Mouse (Mus musculus): ENCODE results near the gene Krtap22-2. TPM values are rescaled to one million over a fixed set of nuclear protein-coding genes. Genes with fewer than 3 reads are reported as not detected.
"Not testable (repeated sequence)": the region's sequence is repeated elsewhere in the genome, so short reads cannot be mapped to it uniquely, and the experiment has no call there.

Gene Krtap22-2
- not detected in 2 replicates for polyA plus RNA-seq (2012)

- TF ChIP-seq GATA1 (IDR thresholded peaks at IDR 0.05; ENCODE audit: low read length) = no peak
Observed at GRCm38 (mm10) chr16:89010659-89011058, at the start of gene Krtap22-2. Gene Krtap22-2, minus strand, starts transcription at chr16:89010759.

- no peak for TF ChIP-seq GATA1 (IDR thresholded peaks at IDR 0.05; ENCODE audit: low read length)
Observed at GRCm38 (mm10) chr16:89047783-89048182, 37.2 kb upstream of the Krtap22-2 start, which contains the start of gene Krtap6-5. Gene Krtap6-5, minus strand, starts transcription at chr16:89047883.

- TF ChIP-seq GATA1 (IDR thresholded peaks at IDR 0.05; ENCODE audit: low read length) = not testable (repeated sequence)
Observed at GRCm38 (mm10) chr16:89041372-89041771, 30.8 kb upstream of the Krtap22-2 start, which contains the start of gene Gm10228. Gene Gm10228, minus strand, starts transcription at chr16:89041472.

- not testable (repeated sequence) for TF ChIP-seq GATA1 (IDR thresholded peaks at IDR 0.05; ENCODE audit: low read length)
Observed at GRCm38 (mm10) chr16:89031399-89031798, 20.8 kb upstream of the Krtap22-2 start, which contains the start of gene Krtap6-1. Gene Krtap6-1, plus strand, starts transcription at chr16:89031699.

GRCm38 (mm10) chr16:89014984-89015383, 4.4 kb upstream of the Krtap22-2 start, which contains the start of gene Gm10229:
Gene Gm10229, plus strand, starts transcription at chr16:89015284.
- TF ChIP-seq GATA1 (IDR thresholded peaks at IDR 0.05; ENCODE audit: low read length) = not testable (repeated sequence)

GRCm38 (mm10) chr16:89013973-89014372, 3.4 kb upstream of the Krtap22-2 start:
- TF ChIP-seq GATA1 (IDR thresholded peaks at IDR 0.05; ENCODE audit: low read length) = no peak

GRCm38 (mm10) chr16:88962773-88963172, 47.8 kb downstream of the Krtap22-2 start, which contains the start of gene Krtap16-3:
Gene Krtap16-3, minus strand, starts transcription at chr16:88962873.
- TF ChIP-seq GATA1 (IDR thresholded peaks at IDR 0.05; ENCODE audit: low read length) = no peak

Other genes with a start within 250 kb of the Krtap22-2 start
- gene 2310057N15Rik, start 236.6 kb downstream of the Krtap22-2 start, polyA plus RNA-seq (2012) = not detected in 2 replicates
- not detected in 2 replicates for gene Gm5965, start 232.9 kb downstream of the Krtap22-2 start, polyA plus RNA-seq (2012)
- gene Gm20741, start 198.5 kb downstream of the Krtap22-2 start, polyA plus RNA-seq (2012) = not detected in 2 replicates
- not detected in 2 replicates for gene Krtap15, start 190.5 kb downstream of the Krtap22-2 start, polyA plus RNA-seq (2012)
- gene Krtap14, start 184.6 kb downstream of the Krtap22-2 start, polyA plus RNA-seq (2012) = not detected in 2 replicates
- gene Krtap19-1, start 141.3 kb downstream of the Krtap22-2 start, polyA plus RNA-seq (2012) = not detected in 2 replicates
- not detected in 2 replicates for gene Krtap19-2, start 136.5 kb downstream of the Krtap22-2 start, polyA plus RNA-seq (2012)
- gene Krtap19-3, start 132.7 kb downstream of the Krtap22-2 start, polyA plus RNA-seq (2012) = not detected in 2 replicates
- not detected in 2 replicates for gene Krtap19-4, start 125.7 kb downstream of the Krtap22-2 start, polyA plus RNA-seq (2012)
- gene Krtap19-5, start 114.3 kb downstream of the Krtap22-2 start, polyA plus RNA-seq (2012) = not detected in 2 replicates
- not detected in 2 replicates for gene Krtap19-9b, start 78.5 kb downstream of the Krtap22-2 start, polyA plus RNA-seq (2012)
- not detected in 2 replicates for gene Krtap16-3, start 47.9 kb downstream of the Krtap22-2 start, polyA plus RNA-seq (2012)
- not detected in 2 replicates for gene Gm10229, start 4.5 kb upstream of the Krtap22-2 start, polyA plus RNA-seq (2012)
- gene Krtap6-1, start 20.9 kb upstream of the Krtap22-2 start, polyA plus RNA-seq (2012) = not detected in 2 replicates
- not detected in 2 replicates for gene Gm10228, start 30.7 kb upstream of the Krtap22-2 start, polyA plus RNA-seq (2012)
- gene Krtap6-5, start 37.1 kb upstream of the Krtap22-2 start, polyA plus RNA-seq (2012) = not detected in 2 replicates
- gene 1110025L11Rik, start 53.2 kb upstream of the Krtap22-2 start, polyA plus RNA-seq (2012) = not detected in 2 replicates
- not detected in 2 replicates for gene Krtap6-3, start 73.3 kb upstream of the Krtap22-2 start, polyA plus RNA-seq (2012)
- not detected in 2 replicates for gene Gm6358, start 130.1 kb upstream of the Krtap22-2 start, polyA plus RNA-seq (2012)
- not detected in 2 replicates for gene Gm10061, start 140.3 kb upstream of the Krtap22-2 start, polyA plus RNA-seq (2012)
- not detected in 2 replicates for gene Gm9789, start 147.2 kb upstream of the Krtap22-2 start, polyA plus RNA-seq (2012)
- gene Gm7735, start 158.7 kb upstream of the Krtap22-2 start, polyA plus RNA-seq (2012) = not detected in 2 replicates
- gene 1110057P08Rik, start 164.0 kb upstream of the Krtap22-2 start, polyA plus RNA-seq (2012) = not detected in 2 replicates
- not detected in 2 replicates for gene Krtap20-2, start 195.1 kb upstream of the Krtap22-2 start, polyA plus RNA-seq (2012)